Mouse (Mus musculus) embryonic fibroblast, embryonic 13.5 days (primary cell): ENCODE measurements around the gene Hes5. TPM values are rescaled to one million over a fixed set of nuclear protein-coding genes. Genes with fewer than 3 reads are reported as not detected.

Experiments
- H3K27ac ChIP-seq: 2 replicates; pipeline ENCODE4 v1.5.1; 2012; ENCODE audit warnings: low read length, control low read depth, inconsistent platforms; ENCODE audit not compliant: insufficient read depth
- H3K4me1 ChIP-seq: 2 replicates; pipeline ENCODE4 v1.6.1; 2011; ENCODE audit warnings: low read length; ENCODE audit not compliant: control insufficient read depth, insufficient read depth
- H3K4me3 ChIP-seq: 2 replicates; pipeline ENCODE4 v1.5.1; 2011; ENCODE audit warnings: mild to moderate bottlenecking, control low read depth, low read length; ENCODE audit not compliant: insufficient read depth
- CTCF ChIP-seq: IDR thresholded peaks from 2 replicates; pipeline ENCODE4 v1.5.1; 2011; ENCODE audit warnings: mild to moderate bottlenecking, control low read depth, low read length, moderate library complexity, borderline replicate concordance; ENCODE audit not compliant: insufficient read depth
- POLR2A ChIP-seq: IDR thresholded peaks from 2 replicates; pipeline ENCODE4 v1.6.1; 2011; ENCODE audit warnings: low read depth, mild to moderate bottlenecking, control low read depth, low read length, moderate library complexity
- polyA plus RNA-seq: library from polyadenylated mRNA; stranded (reverse); fragments of >200 nt; gene quantifications from 2 replicates; pipeline ENCODE4 v1.2.4, GENCODE M21; 2011; ENCODE audit warnings: low read depth; ENCODE audit not compliant: missing spikeins, insufficient read length

Hes5 gene
- polyA plus RNA-seq, 1 experiment: not detected

- Histone ChIP-seq H3K4me1 (no peaks in the 10 kb centered on the region), H3K4me3 (peak overlapping the region; percentile 98; the same call in 1 of the 2 replicates), H3K27ac (no peak overlapping the region)
- no peak for TF ChIP-seq CTCF
- TF ChIP-seq POLR2A: no peak
Observed at GRCm38 (mm10) chr4:154963190-154963836, 2.6 kb downstream of the Hes5 start.

GRCm38 (mm10) chr4:154963901-154964580, 3.3 kb downstream of the Hes5 start, which contains the start of gene Pank4:
TSS of gene Pank4 (plus strand) at chr4:154964123.
- peak within 1 kb of the TSS; percentile 59 for H3K27ac ChIP-seq
- H3K4me3 ChIP-seq: peak within 1 kb of the TSS; percentile 98
- peak; percentile 85 for TF ChIP-seq POLR2A
- no peak for TF ChIP-seq CTCF
- no peaks in the 10 kb centered on the region for H3K4me1 ChIP-seq

GRCm38 (mm10) chr4:154964581-154965235, 4.0 kb downstream of the Hes5 start:
- peak overlapping the region; percentile 8; the same call in 1 of the 2 replicates for H3K27ac ChIP-seq
- H3K4me3 ChIP-seq: peak overlapping the region; percentile 98
- H3K4me1 ChIP-seq: no peaks in the 10 kb centered on the region
- 0 out of 2 replicates have a peak, but pooled peaks have one; percentile 5 for TF ChIP-seq POLR2A
- TF ChIP-seq CTCF: no peak

- TF ChIP-seq POLR2A (no peak), CTCF (no peak)
- no peaks in the 10 kb centered on the region for H3K4me1 ChIP-seq
- H3K4me3 ChIP-seq: no peak overlapping the region
- no peak overlapping the region for H3K27ac ChIP-seq
Observed at GRCm38 (mm10) chr4:154965856-154966255, 5.1 kb downstream of the Hes5 start.

GRCm38 (mm10) chr4:154967173-154967572, 6.5 kb downstream of the Hes5 start:
- TF ChIP-seq POLR2A (no peak), CTCF (no peak)
- Histone ChIP-seq H3K4me1 (no peaks in the 10 kb centered on the region), H3K4me3 (no peak overlapping the region), H3K27ac (no peak overlapping the region)

GRCm38 (mm10) chr4:154972546-154972945, 11.8 kb downstream of the Hes5 start:
- Histone ChIP-seq H3K4me1 (no peaks in the 10 kb centered on the region), H3K4me3 (no peak overlapping the region), H3K27ac (no peak overlapping the region)
- TF ChIP-seq CTCF: no peak
- TF ChIP-seq POLR2A: no peak

- TF ChIP-seq CTCF: no peak
- TF ChIP-seq POLR2A: no peak
- Histone ChIP-seq H3K27ac (no peak overlapping the region), H3K4me1 (no peaks in the 10 kb centered on the region), H3K4me3 (no peak overlapping the region)
Observed at GRCm38 (mm10) chr4:154974163-154974611, 13.5 kb downstream of the Hes5 start.

GRCm38 (mm10) chr4:154980110-154980509, 19.4 kb downstream of the Hes5 start:
- no peak for TF ChIP-seq POLR2A
- peak; percentile 20; the same call in 1 of the 2 replicates for TF ChIP-seq CTCF
- no peak overlapping the region for H3K4me3 ChIP-seq

GRCm38 (mm10) chr4:154981076-154981475, 20.4 kb downstream of the Hes5 start:
- no peak overlapping the region for H3K4me3 ChIP-seq
- TF ChIP-seq CTCF (no peak), POLR2A (no peak)
- no peaks in the 10 kb centered on the region for H3K4me1 ChIP-seq
- H3K27ac ChIP-seq: no peak overlapping the region

More at GRCm38 (mm10) chr4:154980110-154980509, 19.4 kb downstream of the Hes5 start:
- H3K4me1 ChIP-seq: no peaks in the 10 kb centered on the region
- H3K27ac ChIP-seq: no peak overlapping the region

GRCm38 (mm10) chr4:154981530-154981929, 20.8 kb downstream of the Hes5 start:
- Histone ChIP-seq H3K4me1 (no peaks in the 10 kb centered on the region), H3K4me3 (no peak overlapping the region), H3K27ac (no peak overlapping the region)
- TF ChIP-seq CTCF: peak; percentile 84
- TF ChIP-seq POLR2A: no peak
